Mouse (Mus musculus) liver, adult 2 months (tissue): Measurements from ENCODE around the gene Sorbs1.

ENCODE experiments used
- CTCF ChIP-seq: fragments of 200-500 bp; IDR thresholded peaks from 2 replicates; pipeline ENCODE4 v1.5.1; 2011; ENCODE audit warnings: low read depth, low read length, control low read depth
- POLR2A ChIP-seq: fragments of 200-500 bp; IDR thresholded peaks from 2 replicates; pipeline ENCODE4 v1.6.1; 2011; ENCODE audit warnings: low read length, control low read depth; ENCODE audit not compliant: insufficient read depth; ENCODE audit errors: extremely low read depth

GRCm38 (mm10) chr19:40548796-40549515, 35.4 kb upstream of the Sorbs1 start:
- TF ChIP-seq POLR2A (no peak), CTCF (no peak)
